Mouse (Mus musculus) C2C12 (cell line): Measurements from ENCODE around the gene Zfp937.
"Not testable (repeated sequence)": the region's sequence is repeated elsewhere in the genome, so short reads cannot be mapped to it uniquely, and the experiment has no call there.

Source experiments
- CEBPB ChIP-seq: IDR thresholded peaks from one replicate; pipeline ENCODE4 v1.6.1; 2011; ENCODE audit warnings: low read depth, mild to moderate bottlenecking, control low read depth, moderate library complexity
- CTCF ChIP-seq: IDR thresholded peaks from one replicate; pipeline ENCODE4 v1.5.1; 2011; ENCODE audit not compliant: control insufficient read depth, insufficient read depth, insufficient read length
- FOSL1 ChIP-seq: IDR thresholded peaks from one replicate; pipeline ENCODE4 v1.8.0; 2011; ENCODE audit warnings: mild to moderate bottlenecking, low read length; ENCODE audit not compliant: poor library complexity, insufficient read depth, severe bottlenecking
- MAX ChIP-seq: IDR thresholded peaks from one replicate; pipeline ENCODE4 v1.6.1; 2011; ENCODE audit warnings: mild to moderate bottlenecking, control low read depth
- USF1 ChIP-seq: IDR thresholded peaks from one replicate; pipeline ENCODE4 v1.6.1; 2011; ENCODE audit warnings: low read depth, mild to moderate bottlenecking, control low read depth, moderate library complexity

- TF ChIP-seq CTCF, FOSL1, MAX, USF1, CEBPB: not testable (repeated sequence)
These were observed 39.0 kb downstream of the Zfp937 start for GRCm38 (mm10) chr2:150256861-150257260.
